Mouse (Mus musculus): ENCODE measurements around the gene Zfp960.
A peak's percentile ranks its signal among the peaks of the same experiment; 100 is the strongest.
"Not testable (repeated sequence)": the region's sequence is repeated elsewhere in the genome, so short reads cannot be mapped to it uniquely, and the experiment has no call there.

Zfp960 gene

GRCm38 (mm10) chr17:17063628-17064494 is at the start of gene Zfp960:
Zfp960 (plus strand) TSS chr17:17064113.
- DNase-seq = peak; percentile 92

GRCm38 (mm10) chr17:17018071-17018470 is 45.8 kb upstream of the Zfp960 start:
- DNase-seq = not testable (repeated sequence)

GRCm38 (mm10) chr17:17059566-17059965 is 4.3 kb upstream of the Zfp960 start:
- DNase-seq = not testable (repeated sequence)

GRCm38 (mm10) chr17:17120830-17121502 is 57.1 kb downstream of the Zfp960 start, which contains the start of gene Zfp97:
Zfp97 (plus strand) TSS chr17:17121415.
- not testable (repeated sequence) for DNase-seq

Data from kidney, adult 11 months (tissue).